Mouse (Mus musculus): Measurements from ENCODE around the gene Rubcn. TPM values are rescaled to one million over a fixed set of nuclear protein-coding genes. Genes with fewer than 3 reads are reported as not detected.

Rubcn gene
- polyA plus RNA-seq, 1 experiment from 2014 or later, result 27.6 TPM

DNA sequence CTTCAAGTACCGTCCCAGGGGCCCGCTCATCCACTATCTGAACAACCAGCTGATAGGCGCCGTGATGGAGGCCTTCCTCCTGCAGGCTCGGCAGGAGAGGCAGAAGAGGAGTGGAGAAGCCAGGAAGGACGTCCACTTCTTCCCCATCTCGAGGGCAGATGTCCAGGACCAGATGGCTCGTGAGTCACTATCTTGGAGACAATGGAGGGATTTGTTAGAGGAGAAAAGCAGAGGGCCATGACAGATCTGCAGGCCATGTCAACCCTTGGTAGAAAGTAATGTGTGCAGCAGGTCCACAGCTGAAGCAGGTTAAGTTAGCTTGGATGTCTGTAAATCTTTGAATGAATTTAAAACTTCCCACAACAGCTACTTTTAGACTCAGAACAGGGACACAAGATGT is 98.6 kb downstream of the Rubcn start:
- Histone ChIP-seq H3K9me3 (no peaks in the 10 kb centered on the region), H3K27me3 (no peaks in the 10 kb centered on the region), H3K4me2 (no peak overlapping the region), H3K4me1 (replicated peaks) (peaks cover 14% of the 10 kb centered on the region; the same call in 1 of the 2 replicates), H3K27ac (replicated peaks) (no peak overlapping the region), H3K4me3 (no peak overlapping the region), H3K36me3 (no peaks in the 10 kb centered on the region), H3K9ac (no peak overlapping the region)
- 51% methylated on average over 8 of the region's 8 CpGs for WGBS
- no peak for ATAC-seq (ENCODE audit: low read depth)

DNA sequence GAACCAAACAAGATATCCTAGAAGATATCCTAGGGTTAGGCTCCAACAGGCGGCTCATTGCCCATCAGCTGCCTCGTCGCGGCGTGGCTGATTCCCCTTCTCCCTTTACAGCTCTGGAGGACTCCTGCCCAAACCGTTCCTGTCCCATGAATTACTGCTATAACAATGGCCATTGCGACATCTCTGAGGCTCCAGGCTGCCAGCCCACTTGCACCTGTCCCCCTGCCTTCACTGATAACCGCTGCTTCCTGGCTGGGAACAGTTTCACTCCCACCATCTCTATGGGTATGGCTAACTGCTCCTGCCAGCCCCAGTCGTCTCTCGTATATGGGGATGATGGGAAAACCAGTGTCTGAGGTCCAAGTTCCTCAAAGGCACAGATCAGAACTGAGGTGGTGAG is 100.9 kb downstream of the Rubcn start:
- no peaks in the 10 kb centered on the region for H3K27me3 ChIP-seq
- H3K9ac ChIP-seq, result no peak overlapping the region
- WGBS, result 64% methylated on average over 10 of the region's 10 CpGs

More for the DNA sequence above, 100.9 kb downstream of the Rubcn start:
- Histone ChIP-seq H3K27ac (replicated peaks) (no peak overlapping the region), H3K4me1 (replicated peaks) (peaks cover 9% of the 10 kb centered on the region; the same call in 1 of the 2 replicates), H3K36me3 (no peaks in the 10 kb centered on the region), H3K4me2 (no peak overlapping the region), H3K9me3 (no peaks in the 10 kb centered on the region), H3K4me3 (no peak overlapping the region)
- ATAC-seq (ENCODE audit: low read depth), result no peak

Other genes starting within 250 kb of the Rubcn start
- gene Tnk2, start 233.9 kb downstream of the Rubcn start, polyA plus RNA-seq (2015; fragmentation: Nextera tagmentation; extraction: Ambion mirVana), result 20.0 and 21.4 TPM in 2 replicates
- not detected in 2 replicates for gene Muc4, start 141.9 kb downstream of the Rubcn start, polyA plus RNA-seq (2015; fragmentation: Nextera tagmentation; extraction: Ambion mirVana)
- gene Muc20, start 80.3 kb downstream of the Rubcn start, polyA plus RNA-seq (2015; fragmentation: Nextera tagmentation; extraction: Ambion mirVana), result not detected in 2 replicates
- not detected in 2 replicates for gene Smbd1, start 67.3 kb downstream of the Rubcn start, polyA plus RNA-seq (2015; fragmentation: Nextera tagmentation; extraction: Ambion mirVana)
- gene Fyttd1, start 266 bp downstream of the Rubcn start, polyA plus RNA-seq (2015; fragmentation: Nextera tagmentation; extraction: Ambion mirVana), result 100 and 112 TPM in 2 replicates
- 39.2 and 49.2 TPM in 2 replicates for gene Lrch3, start 36.3 kb upstream of the Rubcn start, polyA plus RNA-seq (2015; fragmentation: Nextera tagmentation; extraction: Ambion mirVana)
- 4.1 and 5.5 TPM in 2 replicates for gene Iqcg, start 178.5 kb upstream of the Rubcn start, polyA plus RNA-seq (2015; fragmentation: Nextera tagmentation; extraction: Ambion mirVana)
- gene Rpl35a, start 178.7 kb upstream of the Rubcn start, polyA plus RNA-seq (2015; fragmentation: Nextera tagmentation; extraction: Ambion mirVana), result 600 and 645 TPM in 2 replicates
- gene Lmln, start 184.8 kb upstream of the Rubcn start, polyA plus RNA-seq (2015; fragmentation: Nextera tagmentation; extraction: Ambion mirVana), result 2.0 and 3.7 TPM in 2 replicates